Comparison of ENCODE assay signal across 8 mouse cellular contexts in the genomic region with DNA sequence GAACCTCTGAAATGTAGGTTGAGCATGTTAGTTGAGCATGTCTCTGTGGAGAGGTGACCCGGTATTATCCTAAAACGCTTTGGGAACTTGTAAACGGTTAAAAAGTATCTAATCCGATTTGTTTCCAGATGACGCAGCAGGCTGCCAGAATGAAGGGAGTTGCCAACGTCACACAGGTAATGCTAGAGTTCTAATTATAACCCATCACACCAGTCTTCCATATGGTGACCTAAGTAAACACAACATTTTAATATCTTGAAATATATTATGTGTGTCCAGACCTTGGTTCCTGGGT. TPM values are rescaled to one million over a fixed set of nuclear protein-coding genes. Genes with fewer than 3 reads are reported as not detected.
A peak's percentile ranks its signal among the peaks of the same experiment; 100 is the strongest.
DNase-seq lines count a peak whose midpoint lies in the region; ATAC-seq and TF ChIP-seq lines count a peak whose summit lies in the region.

No protein-coding gene starts in this region.

- H3K27me3 ChIP-seq in hindbrain, embryonic 11.5 days (ENCODE audit: control insufficient read depth, insufficient read depth, low read length), result no peaks in the 10 kb centered on the region
- no peaks in the 10 kb centered on the region; the same call in 1 of the 2 replicates for H3K27me3 ChIP-seq in midbrain, embryonic 11.5 days (ENCODE audit: control insufficient read depth, insufficient read depth, low read length)

- H3K4me2 ChIP-seq in hindbrain, embryonic 11.5 days (replicated peaks; ENCODE audit: low read depth, low read length), result peak overlapping the region; percentile 45
- H3K4me2 ChIP-seq in midbrain, embryonic 11.5 days, result peak overlapping the region; percentile 42

- no peaks in the 10 kb centered on the region for H3K36me3 ChIP-seq in hindbrain, embryonic 11.5 days (ENCODE audit: control insufficient read depth, insufficient read depth, low read length)
- no peaks in the 10 kb centered on the region for H3K36me3 ChIP-seq in midbrain, embryonic 11.5 days (ENCODE audit: control insufficient read depth, insufficient read depth, low read length)

- no peaks in the 10 kb centered on the region for H3K9me3 ChIP-seq in hindbrain, embryonic 11.5 days (ENCODE audit: control insufficient read depth, low read length)
- H3K9me3 ChIP-seq in midbrain, embryonic 11.5 days (ENCODE audit: control insufficient read depth, low read length), result no peaks in the 10 kb centered on the region

- WGBS in hindbrain, embryonic 11.5 days, result 5% methylated on average over 6 of the region's 6 CpGs
- 3% methylated on average over 6 of the region's 6 CpGs for WGBS in midbrain, embryonic 11.5 days

- H3K4me3 ChIP-seq in gastrocnemius, adult 2 months, result peak overlapping the region; percentile 92
- peak overlapping the region; percentile 2; the same call in 1 of the 2 replicates for H3K4me3 ChIP-seq in hindbrain, embryonic 11.5 days (ENCODE audit: low read depth, low read length)
- H3K4me3 ChIP-seq in midbrain, embryonic 11.5 days (ENCODE audit: low read depth, low read length), result peak overlapping the region; percentile 5

- H3K9ac ChIP-seq in hindbrain, embryonic 11.5 days (ENCODE audit: low read depth, low read length), result 0 out of 2 replicates have a peak overlapping the region, but pooled peaks have one; percentile 21
- peak overlapping the region; percentile 6; the same call in 1 of the 2 replicates for H3K9ac ChIP-seq in midbrain, embryonic 11.5 days (ENCODE audit: low read length)

- no peaks in the 10 kb centered on the region for H3K4me1 ChIP-seq in hindbrain, embryonic 11.5 days (replicated peaks; ENCODE audit: control insufficient read depth, insufficient read depth, low read length)
- H3K4me1 ChIP-seq in midbrain, embryonic 11.5 days (ENCODE audit: control insufficient read depth, insufficient read depth, low read length), result no peaks in the 10 kb centered on the region; the same call in 1 of the 2 replicates

- DNase-seq in gastrocnemius, adult 2 months, result peak; percentile 22
- no peak for DNase-seq in gastrocnemius, postnatal 36 days
- DNase-seq in retina, adult 2 months (ENCODE audit: low read depth, low spot score), result peak; percentile 84
- DNase-seq in retina, embryonic 14.5 days (ENCODE audit: low spot score), result no peak
- DNase-seq in hindbrain, embryonic 11.5 days (ENCODE audit: low spot score), result no peak
- DNase-seq in midbrain, embryonic 11.5 days (ENCODE audit: low spot score, missing footprints), result no peak
- no peak for DNase-seq in ovary, postnatal 36 days (ENCODE audit: low spot score)
- DNase-seq in spleen, postnatal 4 days (ENCODE audit: low spot score in 2 of 2), result no peak

- no peak for ATAC-seq in hindbrain, embryonic 11.5 days (ENCODE audit: low FRiP score)
- ATAC-seq in midbrain, embryonic 11.5 days (ENCODE audit: low FRiP score), result no peak

- TF ChIP-seq CTCF in gastrocnemius, adult 2 months (IDR thresholded peaks at IDR 0.05), result no peak

- H3K27ac ChIP-seq in gastrocnemius, adult 2 months, result no peak overlapping the region; the same call in 1 of the 2 replicates
- no peak overlapping the region for H3K27ac ChIP-seq in hindbrain, embryonic 11.5 days (ENCODE audit: low read depth, low read length)
- H3K27ac ChIP-seq in midbrain, embryonic 11.5 days (ENCODE audit: low read depth, low read length), result no peak overlapping the region

- intact Hi-C loops in gastrocnemius, adult 2 months (cut with DNase I), result loop anchor here (1.0 to 2.0 kb wide), 2 partner anchors 160 to 207 kb away; no protein-coding TSS in a partner anchor
- intact Hi-C loops in gastrocnemius, postnatal 36 days (cut with DNase I), result loop anchor here (1.0 to 5.0 kb wide), 2 partner anchors 160 to 207 kb away; no protein-coding TSS in a partner anchor

RNA-seq across cellular contexts. Expression of gene Sik2, which starts 0.7 kb away (rescaled TPM):
- 10 to 100 TPM; 17.9 to 25.2 TPM for total RNA-seq in gastrocnemius, adult 2 months (2021)
- 10 to 100 TPM; 21.8 to 21.9 TPM for total RNA-seq in gastrocnemius, postnatal 36 days (2021)
- 14.3 and 15.0 TPM in 2 replicates for polyA plus RNA-seq in hindbrain, embryonic 11.5 days (2014; fragmentation: Nextera tagmentation; extraction: Ambion mirVana)
- polyA plus RNA-seq in midbrain, embryonic 11.5 days (2014; fragmentation: Nextera tagmentation; extraction: Ambion mirVana), result 13.1 and 14.4 TPM in 2 replicates

RNA-seq across cellular contexts. Expression of gene Btg4, which starts 51.1 kb away (rescaled TPM):
- total RNA-seq in gastrocnemius, adult 2 months (2021), result not detected
- not detected for total RNA-seq in gastrocnemius, postnatal 36 days (2021)
- polyA plus RNA-seq in hindbrain, embryonic 11.5 days (2014; fragmentation: Nextera tagmentation; extraction: Ambion mirVana), result not detected in 2 replicates
- not detected in 2 replicates for polyA plus RNA-seq in midbrain, embryonic 11.5 days (2014; fragmentation: Nextera tagmentation; extraction: Ambion mirVana)

Comparison
In these comparisons a context has a peak if more than half of its experiments do, and no peak if none do; other contexts are left out.
1. DNase-seq: peak in gastrocnemius, adult 2 months (single experiment) and retina, adult 2 months (single experiment); none in gastrocnemius, postnatal 36 days (0 of 2), retina, embryonic 14.5 days (single experiment), hindbrain, embryonic 11.5 days (single experiment), midbrain, embryonic 11.5 days (single experiment), ovary, postnatal 36 days (single experiment) and spleen, postnatal 4 days (0 of 2).
2. H3K4me3 ChIP-seq: peak in every context shown above with its lines; median percentile 92 in gastrocnemius, adult 2 months; 5 in midbrain, embryonic 11.5 days; 2 in hindbrain, embryonic 11.5 days.